Mouse (Mus musculus): Measurements from ENCODE around the gene Tprkb.
"Not testable (repeated sequence)": the region's sequence is repeated elsewhere in the genome, so short reads cannot be mapped to it uniquely, and the experiment has no call there.

Tprkb gene

GRCm38 (mm10) chr6:85916596-85916995 is 4.9 kb downstream of the Tprkb start:
- no peak for DNase-seq

GRCm38 (mm10) chr6:85918341-85918740 is 6.7 kb downstream of the Tprkb start:
- DNase-seq = not testable (repeated sequence)

GRCm38 (mm10) chr6:85919401-85919800 is 7.7 kb downstream of the Tprkb start:
- no peak for DNase-seq

- no peak for DNase-seq
Measured at GRCm38 (mm10) chr6:85923643-85924042, 12.0 kb downstream of the Tprkb start.

- no peak for DNase-seq
Measured at GRCm38 (mm10) chr6:85926709-85927108, 15.0 kb downstream of the Tprkb start.

DNA sequence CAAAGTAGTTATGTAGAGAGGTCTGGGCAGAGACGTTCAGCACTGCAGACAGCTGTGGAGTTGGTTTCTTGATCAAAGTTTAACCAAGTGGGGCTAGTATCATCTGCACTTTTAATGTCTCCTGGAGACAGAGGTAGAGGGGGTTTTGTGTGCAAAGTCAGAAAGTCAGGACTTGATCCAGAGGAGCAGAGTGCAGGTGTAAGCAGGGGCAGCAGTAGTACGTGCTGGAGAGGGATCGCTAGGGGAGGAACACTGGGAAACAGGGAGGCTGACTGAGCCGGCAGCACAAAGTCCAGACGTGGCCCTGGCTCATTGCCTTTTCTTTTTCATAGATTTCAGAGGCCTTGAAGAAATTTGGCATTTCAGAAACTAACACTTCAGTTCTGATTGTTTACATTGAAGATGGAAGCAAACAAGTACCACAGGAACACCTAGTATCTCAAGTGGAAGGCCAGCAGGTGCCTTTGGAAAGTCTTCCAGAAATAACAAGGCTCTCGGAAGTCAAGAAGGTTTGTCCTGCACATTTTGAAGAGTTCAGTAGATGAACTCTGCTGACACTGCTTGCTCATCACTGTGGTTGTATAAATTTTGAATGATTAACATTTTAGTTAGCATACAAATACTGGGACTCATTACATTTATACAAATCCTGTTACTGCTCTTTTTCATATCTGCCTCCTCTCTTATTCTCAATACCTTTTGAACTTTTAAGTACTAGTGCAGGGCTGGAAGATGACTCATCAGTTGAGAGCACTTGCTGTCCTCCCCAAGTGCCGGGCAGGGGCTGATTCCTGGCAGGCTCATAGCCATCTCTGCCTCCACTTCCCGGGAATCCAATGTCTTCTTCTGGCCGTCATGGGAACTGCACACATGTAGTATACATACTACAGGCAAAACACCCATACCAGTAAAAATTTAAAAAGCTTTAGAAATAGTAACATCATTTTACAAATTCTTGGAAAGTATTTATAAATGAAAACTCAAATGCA is 16.1 kb downstream of the Tprkb start:
- DNase-seq = no peak

- no peak for DNase-seq
Measured at GRCm38 (mm10) chr6:85929312-85929711, 17.6 kb downstream of the Tprkb start.

GRCm38 (mm10) chr6:85934047-85934446 is 22.4 kb downstream of the Tprkb start:
- DNase-seq = no peak

DNA sequence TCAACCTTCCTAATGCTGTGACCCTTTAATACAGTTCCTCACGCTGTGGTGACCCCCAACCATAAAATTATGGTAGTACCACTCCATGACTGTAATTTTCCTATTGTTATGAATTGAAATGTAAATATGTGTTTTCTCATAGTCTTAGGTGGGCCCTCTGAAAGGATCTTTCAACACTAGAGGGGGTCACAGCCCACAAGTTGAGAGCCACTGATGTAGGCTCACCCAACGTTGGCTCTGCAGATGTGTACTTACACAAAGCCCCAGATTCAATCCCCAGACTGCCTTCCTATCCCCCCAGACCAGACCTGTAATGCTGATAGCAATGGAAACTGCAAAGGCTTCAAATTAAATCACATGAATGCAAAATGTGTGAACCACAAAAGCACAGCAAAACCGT is 24.0 kb downstream of the Tprkb start:
- no peak for DNase-seq

- DNase-seq = peak; percentile 91 to 94
Measured at GRCm38 (mm10) chr6:85936508-85937465, 25.1 kb downstream of the Tprkb start.

- no peak for DNase-seq
Measured at GRCm38 (mm10) chr6:85938701-85939100, 27.0 kb downstream of the Tprkb start.

DNA sequence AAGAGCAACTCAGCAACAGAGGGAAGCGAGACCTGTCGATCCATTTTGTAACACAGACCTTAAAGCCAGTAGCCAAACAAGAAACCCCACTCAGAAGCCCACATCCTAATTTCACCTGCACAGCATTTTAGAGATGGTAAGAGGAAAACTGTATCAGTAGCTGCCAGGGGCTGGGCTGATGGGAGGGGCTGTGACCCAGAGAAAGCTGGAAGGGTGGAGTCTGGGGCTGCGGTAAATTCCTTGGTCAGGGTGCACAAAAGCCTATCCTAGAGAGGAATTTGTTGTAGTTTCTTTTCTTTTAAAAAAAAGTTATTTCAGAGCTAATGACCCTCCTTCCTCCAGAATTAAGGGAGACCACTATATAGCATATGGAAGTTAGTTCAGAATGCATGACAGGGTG is 30.8 kb downstream of the Tprkb start:
- no peak for DNase-seq

DNA sequence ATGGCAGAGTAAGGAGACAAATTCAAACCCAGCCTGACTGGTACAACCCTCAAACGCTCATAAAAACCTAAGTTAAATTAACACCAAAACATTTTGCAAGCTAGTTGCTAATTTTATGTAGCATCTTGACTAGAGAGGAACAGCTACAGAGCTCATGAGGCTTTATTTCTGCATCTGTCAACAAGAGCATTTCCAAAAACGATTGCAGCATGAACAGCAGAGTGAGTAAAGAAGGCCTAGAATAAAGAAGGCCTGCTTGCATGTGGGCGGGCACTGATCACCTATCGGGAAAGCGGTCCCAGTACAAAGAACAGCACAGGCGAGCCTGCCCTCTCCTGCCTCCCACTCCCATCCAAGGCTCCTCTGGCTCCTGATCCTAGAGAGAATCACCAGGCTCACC is 36.9 kb downstream of the Tprkb start:
- DNase-seq = no peak

DNA sequence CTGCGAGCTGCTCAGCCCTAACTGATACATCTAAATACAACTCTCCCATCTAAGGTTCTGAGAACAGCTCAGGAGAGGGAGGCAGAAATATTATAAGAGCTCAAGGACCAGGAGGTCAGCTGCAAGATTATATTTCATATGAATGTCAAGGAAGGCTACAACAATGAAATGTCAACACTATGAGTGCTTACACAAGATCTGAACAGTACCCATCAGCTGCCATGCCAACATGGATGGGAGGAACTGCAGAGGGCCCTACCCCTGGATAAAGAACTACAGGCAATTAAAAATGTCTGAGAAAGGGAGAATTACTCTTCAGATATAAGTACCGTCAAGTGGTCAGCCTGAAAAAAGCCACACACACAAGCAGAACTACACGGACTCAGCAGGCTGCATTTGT is 45.9 kb downstream of the Tprkb start:
- DNase-seq = no peak

DNA sequence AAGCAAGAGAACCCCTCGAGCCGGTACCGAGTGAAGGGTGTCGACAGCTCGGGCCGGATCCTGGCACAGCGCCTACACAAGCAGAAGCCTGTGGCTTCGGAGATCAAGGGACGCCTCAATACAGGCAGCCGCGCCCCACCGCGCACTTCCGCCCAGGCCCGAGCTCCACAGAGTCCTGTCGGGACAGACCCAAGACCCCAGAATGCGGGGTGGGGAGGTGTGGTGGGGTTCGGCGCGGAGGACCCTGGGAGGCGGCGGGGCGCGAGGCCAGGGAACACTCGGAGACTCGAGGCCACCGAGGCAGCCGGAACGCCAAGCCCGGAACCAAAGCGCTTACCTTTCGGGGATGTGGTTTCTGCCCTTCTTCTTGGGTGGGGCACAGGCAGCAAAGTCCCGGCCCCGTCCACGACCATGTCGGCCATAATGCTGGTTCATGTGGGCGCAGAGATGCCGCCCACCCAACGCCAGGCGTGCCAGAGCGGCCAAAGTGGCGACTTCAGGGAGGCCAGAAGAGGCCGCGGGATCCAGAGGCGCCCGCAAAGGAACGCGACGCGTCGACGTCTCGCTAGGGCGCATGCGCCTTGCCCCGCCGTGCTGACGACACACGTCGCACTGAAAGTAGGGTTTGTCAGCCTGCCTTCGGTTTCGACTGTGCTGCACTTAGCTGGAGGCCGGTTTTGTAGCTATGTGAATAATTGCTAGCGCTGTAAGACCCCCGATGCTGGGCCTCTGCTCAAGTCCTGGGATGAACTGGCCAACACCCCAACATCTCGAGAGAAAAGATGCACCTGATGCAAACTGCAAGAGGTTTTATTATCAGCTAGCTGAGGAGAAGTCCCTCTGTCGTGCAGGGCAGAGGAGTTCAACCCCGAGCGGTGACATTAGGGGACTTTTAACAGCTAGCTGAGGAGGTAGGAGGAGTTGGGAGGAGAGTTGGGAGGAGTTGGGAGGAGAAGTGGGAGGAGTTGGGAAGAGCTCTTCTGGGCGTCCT is 49.7 kb downstream of the Tprkb start, which contains the start of gene Dusp11:
Gene Dusp11 (minus strand): TSS at position 567 of the 991 bp plus-strand sequence.
- peak; percentile 95 to 96 for DNase-seq

- peak in 1 of 2 experiments; percentile 24 for DNase-seq
Measured at GRCm38 (mm10) chr6:85966081-85966480, 54.4 kb downstream of the Tprkb start.

DNA sequence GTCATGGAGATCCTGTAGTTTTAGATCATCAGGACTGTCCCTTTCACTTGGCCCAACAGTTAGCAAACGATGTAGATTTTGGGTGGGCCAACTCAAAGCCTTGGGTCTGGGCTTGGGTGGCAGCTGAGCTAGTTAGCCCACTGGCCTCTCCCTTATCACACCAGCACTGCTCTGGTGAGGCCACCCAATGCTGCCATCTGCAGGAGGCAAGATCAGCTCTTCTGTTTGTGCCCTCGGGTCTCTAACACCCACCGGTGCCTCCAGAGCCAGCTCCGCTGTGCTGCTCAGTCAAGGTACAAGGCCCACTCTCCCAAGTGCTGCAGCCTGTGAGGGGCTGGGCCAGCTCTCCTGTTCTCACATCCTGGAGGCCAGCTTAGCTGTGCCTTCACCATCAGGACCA is 55.0 kb downstream of the Tprkb start:
- DNase-seq = peak in 1 of 2 experiments; percentile 28

- DNase-seq = no peak
Measured at GRCm38 (mm10) chr6:85969889-85970288, 58.2 kb downstream of the Tprkb start.

- no peak for DNase-seq
Measured at GRCm38 (mm10) chr6:85972699-85973098, 61.0 kb downstream of the Tprkb start.

DNA sequence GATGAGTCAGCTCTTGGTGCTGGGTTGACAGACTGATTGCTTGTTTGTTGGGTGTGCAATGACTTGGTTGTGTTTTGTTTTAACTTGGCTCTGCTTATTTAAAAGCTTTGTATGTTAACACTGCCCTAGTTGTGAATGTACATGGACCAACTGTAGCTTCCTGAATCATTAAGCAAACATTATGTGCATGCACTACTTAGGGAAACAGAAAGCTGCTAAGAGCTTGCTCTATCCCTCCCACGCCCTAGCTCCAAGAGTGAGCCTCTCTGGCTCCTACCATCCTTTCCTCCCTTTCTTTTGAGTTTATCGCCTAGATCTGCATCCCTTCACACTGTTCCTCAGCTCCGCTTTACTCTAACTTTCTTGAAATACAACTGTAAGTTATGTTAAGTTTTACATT is 61.7 kb downstream of the Tprkb start:
- DNase-seq = no peak

- no peak for DNase-seq
Measured at GRCm38 (mm10) chr6:85974941-85975617, 63.4 kb downstream of the Tprkb start.
